Mouse (Mus musculus) spleen, adult 2 months (tissue): ENCODE data around the gene Dnm2. TPM values are rescaled to one million over a fixed set of nuclear protein-coding genes. Genes with fewer than 3 reads are reported as not detected.
A peak's percentile ranks its signal among the peaks of the same experiment; 100 is the strongest.

Experiments used
- DNase-seq, 2 experiments: peaks; one replicate each; pipeline versions ENCODE4 v3.0.0 to v3.0.0-alpha.2; 2012 to 2021; ENCODE audit warnings: low spot score in 2 of 2, low read depth in 1 of 2
- H3K27ac ChIP-seq: fragments of 200-500 bp; 2 replicates; pipeline ENCODE4 v1.5.1; 2012; ENCODE audit warnings: low read length, inconsistent platforms; ENCODE audit not compliant: insufficient read depth
- H3K27me3 ChIP-seq: fragments of 200-500 bp; 2 replicates; pipeline ENCODE4 v1.6.1; 2012; ENCODE audit warnings: mild to moderate bottlenecking, moderate library complexity, low read length, inconsistent platforms; ENCODE audit not compliant: control insufficient read depth, insufficient read depth
- H3K36me3 ChIP-seq: fragments of 200-500 bp; 2 replicates; pipeline ENCODE4 v1.6.1; 2012; ENCODE audit warnings: mild to moderate bottlenecking, low read length, inconsistent platforms; ENCODE audit not compliant: control insufficient read depth, insufficient read depth
- H3K4me1 ChIP-seq: fragments of 200-500 bp; 2 replicates; pipeline ENCODE4 v1.6.1; 2011; ENCODE audit warnings: inconsistent platforms; ENCODE audit not compliant: control insufficient read depth, insufficient read depth, insufficient read length
- H3K4me3 ChIP-seq: fragments of 200-500 bp; 2 replicates; pipeline ENCODE4 v1.5.1; 2011; ENCODE audit warnings: mild to moderate bottlenecking, inconsistent platforms; ENCODE audit not compliant: insufficient read depth, insufficient read length; ENCODE audit errors: extremely low read depth
- CTCF ChIP-seq: fragments of 200-500 bp; IDR thresholded peaks from 2 replicates; pipeline ENCODE4 v1.5.1; 2011; ENCODE audit warnings: mild to moderate bottlenecking, inconsistent platforms; ENCODE audit not compliant: insufficient read depth, insufficient read length, insufficient replicate concordance; ENCODE audit errors: extremely low read depth
- POLR2A ChIP-seq: fragments of 200-500 bp; IDR thresholded peaks from 2 replicates; pipeline ENCODE4 v1.6.1; 2011; ENCODE audit warnings: low read depth, low read length, inconsistent platforms
- WGBS: fragments of 180-500 bp; shearing (Covaris S2); methylation state at CpG from one replicate; pipeline ENCODE4 v1.1.7; 2018; 5-methylcytosine and 5-hydroxymethylcytosine counted together
- polyA plus RNA-seq: library from polyadenylated mRNA; depleted of rRNA; stranded (reverse); fragments of >200 nt; gene quantifications from 2 replicates; pipeline ENCODE4 v1.2.3, GENCODE M21; 2012

The Dnm2 gene
- polyA plus RNA-seq, 1 experiment: 223 TPM

GRCm38 (mm10) chr9:21426525-21426924 lies 1.8 kb downstream of the Dnm2 start:
- 42% methylated on average over 2 of the region's 2 CpGs for WGBS
- no peak overlapping the region for H3K4me3 ChIP-seq
- no peak for TF ChIP-seq POLR2A
- TF ChIP-seq CTCF: no peak
- DNase-seq: no peak
- no peak overlapping the region for H3K27ac ChIP-seq
- no peaks in the 10 kb centered on the region for H3K27me3 ChIP-seq
- no peaks in the 10 kb centered on the region for H3K36me3 ChIP-seq
- H3K4me1 ChIP-seq: peaks cover 13% of the 10 kb centered on the region; the same call in 1 of the 2 replicates

- TF ChIP-seq CTCF (no peak), POLR2A (no peak)
- 93% methylated on average over 2 of the region's 2 CpGs for WGBS
- H3K27ac ChIP-seq: no peak overlapping the region
Observed at GRCm38 (mm10) chr9:21427773-21428172, 3.1 kb downstream of the Dnm2 start.

DNA sequence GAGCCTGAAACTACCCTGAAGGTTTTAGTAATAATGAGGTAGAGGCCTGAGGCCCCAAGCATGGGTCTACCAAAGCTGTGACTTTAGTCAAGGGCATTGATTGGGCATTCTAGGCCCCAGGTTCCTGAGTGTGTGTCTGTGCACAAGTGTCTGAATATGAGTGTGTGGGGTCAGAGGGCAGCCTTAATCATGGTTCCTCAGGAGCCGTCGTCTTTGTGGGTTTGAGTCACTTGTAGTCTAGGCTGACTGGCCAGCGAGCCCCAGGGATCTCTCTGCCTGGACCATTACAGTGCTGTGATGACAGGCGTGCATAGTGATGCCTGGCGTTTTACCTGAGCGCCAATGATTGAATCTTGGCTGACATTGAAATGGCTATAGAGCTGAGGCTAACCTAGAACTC lies 3.5 kb downstream of the Dnm2 start:
- DNase-seq: no peak
- no peak for TF ChIP-seq CTCF
- TF ChIP-seq POLR2A: no peak
- no peak overlapping the region for H3K27ac ChIP-seq
- WGBS: 93% methylated on average over 6 of the region's 6 CpGs
- H3K36me3 ChIP-seq: no peaks in the 10 kb centered on the region
- H3K4me1 ChIP-seq: peaks cover 13% of the 10 kb centered on the region; the same call in 1 of the 2 replicates
- H3K27me3 ChIP-seq: no peaks in the 10 kb centered on the region
- no peak overlapping the region for H3K4me3 ChIP-seq

More at GRCm38 (mm10) chr9:21427773-21428172, 3.1 kb downstream of the Dnm2 start:
- Histone ChIP-seq H3K4me3 (no peak overlapping the region), H3K36me3 (no peaks in the 10 kb centered on the region), H3K4me1 (peaks cover 13% of the 10 kb centered on the region; the same call in 1 of the 2 replicates), H3K27me3 (no peaks in the 10 kb centered on the region)
- DNase-seq: no peak

DNA sequence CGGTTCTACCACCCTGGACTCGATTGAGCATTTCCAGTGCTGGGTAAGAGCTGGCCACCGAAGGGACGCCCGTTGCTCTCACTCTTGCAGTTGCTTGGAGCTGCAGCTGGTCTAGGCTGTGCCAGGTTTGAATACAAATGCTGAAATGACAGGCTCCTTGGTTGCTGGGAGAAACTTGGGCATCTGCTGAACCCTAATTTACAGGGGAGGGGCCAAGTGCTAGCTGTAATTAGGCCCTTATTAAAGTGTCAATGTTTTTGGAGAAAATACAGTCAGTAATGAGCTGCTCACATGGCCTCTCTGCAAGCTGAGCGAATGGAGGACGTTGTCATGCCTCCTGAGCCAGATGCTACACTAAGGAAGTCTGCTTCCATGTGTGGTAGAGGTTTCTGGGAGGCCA lies 6.0 kb downstream of the Dnm2 start:
- TF ChIP-seq CTCF: no peak
- TF ChIP-seq POLR2A: no peak
- Histone ChIP-seq H3K36me3 (no peaks in the 10 kb centered on the region), H3K4me1 (peaks cover 17% of the 10 kb centered on the region; the same call in 1 of the 2 replicates), H3K27me3 (no peaks in the 10 kb centered on the region), H3K4me3 (no peak overlapping the region), H3K27ac (no peak overlapping the region)
- DNase-seq: no peak
- 73% methylated on average over 7 of the region's 7 CpGs for WGBS

- Histone ChIP-seq H3K27ac (no peak overlapping the region), H3K36me3 (no peaks in the 10 kb centered on the region), H3K4me1 (peaks cover 24% of the 10 kb centered on the region; the same call in 1 of the 2 replicates), H3K4me3 (no peak overlapping the region), H3K27me3 (no peaks in the 10 kb centered on the region)
- TF ChIP-seq POLR2A (no peak), CTCF (no peak)
- no peak for DNase-seq
- 95% methylated on average over 7 of the region's 7 CpGs for WGBS
Observed at GRCm38 (mm10) chr9:21432066-21432465, 7.4 kb downstream of the Dnm2 start.

DNA sequence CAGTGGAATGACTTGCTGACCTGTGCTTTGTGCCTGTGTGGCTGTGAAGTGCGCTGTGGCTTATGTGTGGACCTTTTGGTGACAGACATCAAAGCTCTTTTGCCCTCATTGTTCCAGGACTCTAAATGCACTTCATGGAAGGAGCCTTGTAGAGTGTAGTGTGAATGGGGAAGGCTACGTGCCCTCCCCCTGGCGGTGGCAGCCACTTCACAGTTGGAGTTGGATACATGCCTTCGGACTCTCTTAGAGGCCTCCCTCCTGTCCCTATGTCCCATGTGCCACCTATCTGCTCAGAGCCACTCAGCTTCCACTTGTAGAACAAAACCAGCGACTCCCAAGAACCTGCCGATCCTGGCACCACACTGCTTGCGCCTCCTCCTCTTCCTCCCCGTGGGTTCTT lies 9.1 kb downstream of the Dnm2 start:
- H3K4me1 ChIP-seq: peaks cover 36% of the 10 kb centered on the region
- DNase-seq: no peak
- no peak overlapping the region for H3K4me3 ChIP-seq
- H3K27me3 ChIP-seq: no peaks in the 10 kb centered on the region
- WGBS: 89% methylated on average over 8 of the region's 8 CpGs
- no peak for TF ChIP-seq CTCF
- no peak for TF ChIP-seq POLR2A
- 0 out of 2 replicates have a peak overlapping the region, but pooled peaks have one; percentile 5 for H3K27ac ChIP-seq
- H3K36me3 ChIP-seq: no peaks in the 10 kb centered on the region

- peaks cover 40% of the 10 kb centered on the region for H3K4me1 ChIP-seq
- H3K36me3 ChIP-seq: no peaks in the 10 kb centered on the region
- H3K27me3 ChIP-seq: no peaks in the 10 kb centered on the region
- no peak overlapping the region for H3K4me3 ChIP-seq
- TF ChIP-seq POLR2A (no peak), CTCF (no peak)
- 82% methylated on average over 2 of the region's 2 CpGs for WGBS
- no peak overlapping the region for H3K27ac ChIP-seq
- DNase-seq: no peak
Observed at GRCm38 (mm10) chr9:21434410-21434809, 9.7 kb downstream of the Dnm2 start.
